ENCODE assay signal across 9 mouse cellular contexts in genomic region chr12:112617184-112617583, GRCm38 (mm10). TPM values are rescaled to one million over a fixed set of nuclear protein-coding genes. Genes with fewer than 3 reads are reported as not detected.
A peak's percentile ranks its signal among the peaks of the same experiment; 100 is the strongest.
DNase-seq lines count a peak whose midpoint lies in the region; ATAC-seq and TF ChIP-seq lines count a peak whose summit lies in the region.
"Had no signal": no experiment of that assay in that cellular context is flagged by ENCODE, and none has a peak within 500 bp of the region (broad histone marks: within the 10 kb centered on the region; RNA-seq: fewer than 3 reads in every experiment).

No protein-coding gene starts in this region.

- no peaks in the 10 kb centered on the region for H3K36me3 ChIP-seq in stomach, embryonic 15.5 days
- no peaks in the 10 kb centered on the region for H3K36me3 ChIP-seq in stomach, postnatal 0 days (ENCODE audit: control insufficient read depth, insufficient read depth, low read length)
- no peaks in the 10 kb centered on the region for H3K36me3 ChIP-seq in heart, embryonic 13.5 days
- peaks cover 6% of the 10 kb centered on the region; the same call in 1 of the 2 replicates for H3K36me3 ChIP-seq in liver, postnatal 0 days (replicated peaks; ENCODE audit: insufficient read depth, low read length)
- no peaks in the 10 kb centered on the region for H3K36me3 ChIP-seq in intestine, embryonic 15.5 days

- 76% methylated on average over 11 of the region's 11 CpGs for WGBS in stomach, embryonic 15.5 days
- 67% methylated on average over 11 of the region's 11 CpGs for WGBS in stomach, postnatal 0 days
- 62% methylated on average over 11 of the region's 11 CpGs for WGBS in heart, embryonic 13.5 days
- WGBS in liver, postnatal 0 days (ENCODE audit: insufficient replicate concordance) = 45% methylated on average over 11 of the region's 11 CpGs
- WGBS in intestine, embryonic 15.5 days = 81% methylated on average over 11 of the region's 11 CpGs

- no peak overlapping the region for H3K4me2 ChIP-seq in stomach, embryonic 15.5 days
- H3K4me2 ChIP-seq in stomach, postnatal 0 days (replicated peaks; ENCODE audit: low read depth) = no peak overlapping the region
- H3K4me2 ChIP-seq in heart, embryonic 13.5 days = no peak overlapping the region
- peak overlapping the region; percentile 5; the same call in 1 of the 2 replicates for H3K4me2 ChIP-seq in liver, postnatal 0 days (ENCODE audit: low read depth, low read length)
- H3K4me2 ChIP-seq in intestine, embryonic 15.5 days (replicated peaks) = no peak overlapping the region
- H3K4me2 ChIP-seq: liver, embryonic 15.5 days had no signal

- peaks cover 22% of the 10 kb centered on the region for H3K4me1 ChIP-seq in stomach, embryonic 15.5 days
- no peaks in the 10 kb centered on the region; the same call in 1 of the 2 replicates for H3K4me1 ChIP-seq in stomach, postnatal 0 days (replicated peaks; ENCODE audit: control insufficient read depth, insufficient read depth)
- H3K4me1 ChIP-seq in heart, embryonic 13.5 days = peaks cover 54% of the 10 kb centered on the region
- peaks cover 32% of the 10 kb centered on the region for H3K4me1 ChIP-seq in liver, postnatal 0 days (ENCODE audit: insufficient read depth)
- H3K4me1 ChIP-seq in intestine, embryonic 15.5 days (replicated peaks) = peaks cover 25% of the 10 kb centered on the region

- no peak overlapping the region for H3K9ac ChIP-seq in stomach, embryonic 15.5 days
- no peak overlapping the region for H3K9ac ChIP-seq in stomach, postnatal 0 days (ENCODE audit: low read length)
- no peak overlapping the region for H3K9ac ChIP-seq in heart, embryonic 13.5 days
- no peak overlapping the region for H3K9ac ChIP-seq in liver, postnatal 0 days (replicated peaks)
- H3K9ac ChIP-seq in intestine, embryonic 15.5 days = no peak overlapping the region

- TF ChIP-seq EP300 in stomach, postnatal 0 days (optimal IDR thresholded peaks at IDR 0.05) = no peak
- no peak for TF ChIP-seq EP300 in liver, postnatal 0 days (IDR thresholded peaks at IDR 0.05; ENCODE audit: low read depth)

- TF ChIP-seq CTCF in stomach, postnatal 0 days (IDR thresholded peaks at IDR 0.05; ENCODE audit: low read depth) = no peak
- TF ChIP-seq CTCF in liver, postnatal 0 days (IDR thresholded peaks at IDR 0.05; ENCODE audit: low read depth) = 0 out of 2 replicates have a peak, but pooled peaks have one; percentile 12

- no peak for ATAC-seq in stomach, embryonic 15.5 days (ENCODE audit: insufficient read depth, low FRiP score, low read depth)
- ATAC-seq in stomach, postnatal 0 days (ENCODE audit: low FRiP score, low TSS enrichment) = no peak
- ATAC-seq in heart, embryonic 13.5 days (ENCODE audit: extremely low read depth, insufficient number of reproducible peaks, low FRiP score, low TSS enrichment) = no peak
- ATAC-seq in liver, postnatal 0 days = peak; percentile 7
- no peak for ATAC-seq in intestine, embryonic 15.5 days

- DNase-seq in stomach, postnatal 0 days (ENCODE audit: low spot score) = no peak
- DNase-seq in liver, postnatal 0 days = peak; percentile 62
- DNase-seq in thymus, postnatal 4 days = peak; percentile 40
- DNase-seq in adipocyte (ENCODE audit: low spot score) = no peak
- no peak for DNase-seq in ovary, postnatal 36 days (ENCODE audit: low spot score)

- H3K9me3 ChIP-seq in stomach, embryonic 15.5 days = no peaks in the 10 kb centered on the region
- no peaks in the 10 kb centered on the region for H3K9me3 ChIP-seq in stomach, postnatal 0 days (ENCODE audit: control insufficient read depth, low read length)
- H3K9me3 ChIP-seq in heart, embryonic 13.5 days = no peaks in the 10 kb centered on the region
- no peaks in the 10 kb centered on the region for H3K9me3 ChIP-seq in liver, postnatal 0 days (ENCODE audit: low read length)
- no peaks in the 10 kb centered on the region for H3K9me3 ChIP-seq in intestine, embryonic 15.5 days
- H3K9me3 ChIP-seq: liver, embryonic 15.5 days had no signal

- no peaks in the 10 kb centered on the region; the same call in 1 of the 2 replicates for H3K27me3 ChIP-seq in stomach, embryonic 15.5 days (replicated peaks)
- H3K27me3 ChIP-seq in stomach, postnatal 0 days (ENCODE audit: control insufficient read depth, insufficient read depth, low read length) = no peaks in the 10 kb centered on the region
- H3K27me3 ChIP-seq in heart, embryonic 13.5 days (replicated peaks) = peaks cover 27% of the 10 kb centered on the region
- H3K27me3 ChIP-seq in liver, postnatal 0 days (ENCODE audit: insufficient read depth, low read length) = no peaks in the 10 kb centered on the region
- peaks cover 15% of the 10 kb centered on the region; the same call in 1 of the 2 replicates for H3K27me3 ChIP-seq in intestine, embryonic 15.5 days (replicated peaks)

- no peak overlapping the region for H3K4me3 ChIP-seq in stomach, embryonic 15.5 days (replicated peaks)
- no peak overlapping the region for H3K4me3 ChIP-seq in stomach, postnatal 0 days (ENCODE audit: low read depth, low read length)
- no peak overlapping the region for H3K4me3 ChIP-seq in heart, embryonic 13.5 days
- H3K4me3 ChIP-seq in liver, postnatal 0 days (ENCODE audit: low read depth, low read length) = no peak overlapping the region
- no peak overlapping the region for H3K4me3 ChIP-seq in intestine, embryonic 15.5 days (replicated peaks)
- H3K4me3 ChIP-seq: liver, embryonic 15.5 days had no signal

- H3K27ac ChIP-seq in stomach, embryonic 15.5 days = peak overlapping the region; percentile 33; the same call in 1 of the 2 replicates
- no peak overlapping the region for H3K27ac ChIP-seq in stomach, postnatal 0 days (replicated peaks)
- peak overlapping the region; percentile 95 for H3K27ac ChIP-seq in heart, embryonic 13.5 days (replicated peaks)
- H3K27ac ChIP-seq in liver, postnatal 0 days (ENCODE audit: low read depth) = peak overlapping the region; percentile 72
- H3K27ac ChIP-seq in intestine, embryonic 15.5 days = no peak overlapping the region
- H3K27ac ChIP-seq: liver, embryonic 15.5 days had no signal

RNA-seq across cellular contexts. Expression of gene Adssl1, which starts 2.7 kb away (rescaled TPM):
- 4.3 and 4.4 TPM in 2 replicates for polyA plus RNA-seq in stomach, embryonic 15.5 days (2015; fragmentation: Nextera tagmentation; extraction: Ambion mirVana)
- 4.7 and 6.4 TPM in 2 replicates for polyA plus RNA-seq in stomach, postnatal 0 days (2015; fragmentation: Nextera tagmentation; extraction: Ambion mirVana)
- polyA plus RNA-seq in heart, embryonic 13.5 days (2015; fragmentation: Nextera tagmentation; extraction: Ambion mirVana) = 69.3 and 83.9 TPM in 2 replicates
- 22.8 and 24.4 TPM in 2 replicates for polyA plus RNA-seq in liver, postnatal 0 days (2015; fragmentation: Nextera tagmentation; extraction: Ambion mirVana)
- polyA plus RNA-seq in intestine, embryonic 15.5 days (2015; fragmentation: Nextera tagmentation; extraction: Ambion mirVana) = 2.1 and 2.8 TPM in 2 replicates

RNA-seq across cellular contexts. Expression of gene Siva1, which starts 27.3 kb away (rescaled TPM):
- polyA plus RNA-seq in stomach, embryonic 15.5 days (2015; fragmentation: Nextera tagmentation; extraction: Ambion mirVana) = 198 and 214 TPM in 2 replicates
- polyA plus RNA-seq in stomach, postnatal 0 days (2015; fragmentation: Nextera tagmentation; extraction: Ambion mirVana) = 91.5 and 97.1 TPM in 2 replicates
- 129 and 149 TPM in 2 replicates for polyA plus RNA-seq in heart, embryonic 13.5 days (2015; fragmentation: Nextera tagmentation; extraction: Ambion mirVana)
- polyA plus RNA-seq in liver, postnatal 0 days (2015; fragmentation: Nextera tagmentation; extraction: Ambion mirVana) = 55.6 and 62.2 TPM in 2 replicates
- polyA plus RNA-seq in intestine, embryonic 15.5 days (2015; fragmentation: Nextera tagmentation; extraction: Ambion mirVana) = 183 and 225 TPM in 2 replicates

RNA-seq across cellular contexts. Expression of gene Inf2, which starts 28.6 kb away (rescaled TPM):
- 4.3 and 4.4 TPM in 2 replicates for polyA plus RNA-seq in stomach, embryonic 15.5 days (2015; fragmentation: Nextera tagmentation; extraction: Ambion mirVana)
- 1.5 and 2.0 TPM in 2 replicates for polyA plus RNA-seq in stomach, postnatal 0 days (2015; fragmentation: Nextera tagmentation; extraction: Ambion mirVana)
- polyA plus RNA-seq in heart, embryonic 13.5 days (2015; fragmentation: Nextera tagmentation; extraction: Ambion mirVana) = 3.2 TPM in 2 replicates
- polyA plus RNA-seq in liver, postnatal 0 days (2015; fragmentation: Nextera tagmentation; extraction: Ambion mirVana) = 1.8 and 1.9 TPM in 2 replicates
- polyA plus RNA-seq in intestine, embryonic 15.5 days (2015; fragmentation: Nextera tagmentation; extraction: Ambion mirVana) = 2.5 and 2.8 TPM in 2 replicates

RNA-seq across cellular contexts. Expression of gene Akt1, which starts 57.5 kb away (rescaled TPM):
- 161 and 170 TPM in 2 replicates for polyA plus RNA-seq in stomach, embryonic 15.5 days (2015; fragmentation: Nextera tagmentation; extraction: Ambion mirVana)
- 84.5 and 98.2 TPM in 2 replicates for polyA plus RNA-seq in stomach, postnatal 0 days (2015; fragmentation: Nextera tagmentation; extraction: Ambion mirVana)
- 59.2 and 66.6 TPM in 2 replicates for polyA plus RNA-seq in heart, embryonic 13.5 days (2015; fragmentation: Nextera tagmentation; extraction: Ambion mirVana)
- 26.7 and 29.3 TPM in 2 replicates for polyA plus RNA-seq in liver, postnatal 0 days (2015; fragmentation: Nextera tagmentation; extraction: Ambion mirVana)
- 128 and 141 TPM in 2 replicates for polyA plus RNA-seq in intestine, embryonic 15.5 days (2015; fragmentation: Nextera tagmentation; extraction: Ambion mirVana)

Comparison
In these comparisons a context has a peak if more than half of its experiments do, and no peak if none do; other contexts are left out.
1. H3K27ac ChIP-seq: peak in stomach, embryonic 15.5 days (single experiment), heart, embryonic 13.5 days (single experiment) and liver, postnatal 0 days (single experiment); none in stomach, postnatal 0 days (single experiment) and intestine, embryonic 15.5 days (single experiment).
2. DNase-seq: peak in liver, postnatal 0 days (single experiment) and thymus, postnatal 4 days (single experiment); none in stomach, postnatal 0 days (single experiment), adipocyte (single experiment) and ovary, postnatal 36 days (single experiment).